Mouse (Mus musculus): ENCODE measurements around the gene Slc38a5. TPM values are rescaled to one million over a fixed set of nuclear protein-coding genes. Genes with fewer than 3 reads are reported as not detected.
A peak's percentile ranks its signal among the peaks of the same experiment; 100 is the strongest.

The Slc38a5 gene
- 9.5 and 11.0 TPM in 2 replicates for polyA plus RNA-seq (2015; fragmentation: Nextera tagmentation; extraction: Ambion mirVana)

- ATAC-seq, result no peak
- H3K4me3 ChIP-seq (ENCODE audit: low read length), result peak within 1 kb of the TSS; percentile 3; the same call in 1 of the 2 replicates
These were observed at the start of gene Slc38a5 for GRCm38 (mm10) chrX:8271083-8271820. Gene Slc38a5, plus strand, starts transcription at chrX:8271133.

GRCm38 (mm10) chrX:8222296-8222677 is 48.6 kb upstream of the Slc38a5 start:
- no peak overlapping the region for H3K4me2 ChIP-seq (ENCODE audit: low read depth, low read length)
- H3K36me3 ChIP-seq (ENCODE audit: control insufficient read depth, insufficient read depth, low read length), result no peaks in the 10 kb centered on the region
- 59% methylated on average over 3 of the region's 3 CpGs for WGBS
- no peak overlapping the region for H3K27ac ChIP-seq (ENCODE audit: low read length)
- no peak overlapping the region for H3K4me3 ChIP-seq (ENCODE audit: low read length)
- H3K9me3 ChIP-seq (ENCODE audit: control insufficient read depth, low read length), result no peaks in the 10 kb centered on the region
- no peak for ATAC-seq
- H3K4me1 ChIP-seq (ENCODE audit: control insufficient read depth, insufficient read depth, low read length), result no peaks in the 10 kb centered on the region
- no peaks in the 10 kb centered on the region for H3K27me3 ChIP-seq (replicated peaks; ENCODE audit: control insufficient read depth, insufficient read depth, low read length)
- no peak overlapping the region for H3K9ac ChIP-seq (ENCODE audit: low read depth, low read length)

More at GRCm38 (mm10) chrX:8271083-8271820, at the start of gene Slc38a5:
- H3K27ac ChIP-seq (ENCODE audit: low read length), result no peak within 1 kb of the TSS
- no peaks in the 10 kb centered on the region for H3K27me3 ChIP-seq (replicated peaks; ENCODE audit: control insufficient read depth, insufficient read depth, low read length)
- H3K4me1 ChIP-seq (ENCODE audit: control insufficient read depth, insufficient read depth, low read length), result no peaks in the 10 kb centered on the region
- H3K4me2 ChIP-seq (ENCODE audit: low read depth, low read length), result peak within 1 kb of the TSS; percentile 37
- WGBS, result 20% methylated on average over 13 of the region's 15 CpGs
- H3K36me3 ChIP-seq (ENCODE audit: control insufficient read depth, insufficient read depth, low read length), result no peaks in the 10 kb centered on the region
- no peaks in the 10 kb centered on the region for H3K9me3 ChIP-seq (ENCODE audit: control insufficient read depth, low read length)
- H3K9ac ChIP-seq (ENCODE audit: low read depth, low read length), result no peak within 1 kb of the TSS

GRCm38 (mm10) chrX:8222678-8223421 is 48.1 kb upstream of the Slc38a5 start:
- H3K4me1 ChIP-seq (ENCODE audit: control insufficient read depth, insufficient read depth, low read length), result no peaks in the 10 kb centered on the region
- no peak overlapping the region for H3K4me2 ChIP-seq (ENCODE audit: low read depth, low read length)
- WGBS, result 57% methylated on average over 7 of the region's 7 CpGs
- H3K36me3 ChIP-seq (ENCODE audit: control insufficient read depth, insufficient read depth, low read length), result no peaks in the 10 kb centered on the region
- no peaks in the 10 kb centered on the region for H3K9me3 ChIP-seq (ENCODE audit: control insufficient read depth, low read length)
- no peak for ATAC-seq
- no peak overlapping the region for H3K27ac ChIP-seq (ENCODE audit: low read length)
- no peak overlapping the region for H3K4me3 ChIP-seq (ENCODE audit: low read length)
- H3K9ac ChIP-seq (ENCODE audit: low read depth, low read length), result no peak overlapping the region
- H3K27me3 ChIP-seq (replicated peaks; ENCODE audit: control insufficient read depth, insufficient read depth, low read length), result no peaks in the 10 kb centered on the region

- Histone ChIP-seq H3K9me3 (ENCODE audit: control insufficient read depth, low read length) (no peaks in the 10 kb centered on the region), H3K4me2 (ENCODE audit: low read depth, low read length) (no peak overlapping the region), H3K36me3 (ENCODE audit: control insufficient read depth, insufficient read depth, low read length) (no peaks in the 10 kb centered on the region), H3K9ac (ENCODE audit: low read depth, low read length) (no peak overlapping the region), H3K27me3 (replicated peaks; ENCODE audit: control insufficient read depth, insufficient read depth, low read length) (no peaks in the 10 kb centered on the region), H3K4me3 (ENCODE audit: low read length) (no peak overlapping the region), H3K27ac (ENCODE audit: low read length) (no peak overlapping the region), H3K4me1 (ENCODE audit: control insufficient read depth, insufficient read depth, low read length) (no peaks in the 10 kb centered on the region)
- 86% methylated on average over 7 of the region's 7 CpGs for WGBS
- no peak for ATAC-seq
These were observed 47.5 kb upstream of the Slc38a5 start for GRCm38 (mm10) chrX:8223473-8223872.

- H3K9me3 ChIP-seq (ENCODE audit: control insufficient read depth, low read length), result no peaks in the 10 kb centered on the region
- H3K27me3 ChIP-seq (replicated peaks; ENCODE audit: control insufficient read depth, insufficient read depth, low read length), result no peaks in the 10 kb centered on the region
- no peak overlapping the region for H3K4me2 ChIP-seq (ENCODE audit: low read depth, low read length)
- WGBS, result 76% methylated on average over 4 of the region's 4 CpGs
- H3K4me1 ChIP-seq (ENCODE audit: control insufficient read depth, insufficient read depth, low read length), result no peaks in the 10 kb centered on the region
- no peaks in the 10 kb centered on the region for H3K36me3 ChIP-seq (ENCODE audit: control insufficient read depth, insufficient read depth, low read length)
- no peak overlapping the region for H3K27ac ChIP-seq (ENCODE audit: low read length)
- no peak overlapping the region for H3K4me3 ChIP-seq (ENCODE audit: low read length)
- no peak overlapping the region for H3K9ac ChIP-seq (ENCODE audit: low read depth, low read length)
- ATAC-seq, result no peak
These were observed 40.7 kb upstream of the Slc38a5 start for GRCm38 (mm10) chrX:8230272-8230671.

- Histone ChIP-seq H3K27me3 (replicated peaks; ENCODE audit: control insufficient read depth, insufficient read depth, low read length) (no peaks in the 10 kb centered on the region), H3K36me3 (ENCODE audit: control insufficient read depth, insufficient read depth, low read length) (no peaks in the 10 kb centered on the region), H3K27ac (ENCODE audit: low read length) (no peak overlapping the region), H3K4me1 (ENCODE audit: control insufficient read depth, insufficient read depth, low read length) (no peaks in the 10 kb centered on the region), H3K9me3 (ENCODE audit: control insufficient read depth, low read length) (no peaks in the 10 kb centered on the region), H3K9ac (ENCODE audit: low read depth, low read length) (no peak overlapping the region), H3K4me2 (ENCODE audit: low read depth, low read length) (no peak overlapping the region), H3K4me3 (ENCODE audit: low read length) (no peak overlapping the region)
- no peak for ATAC-seq
- 79% methylated on average over 3 of the region's 3 CpGs for WGBS
These were observed 37.3 kb upstream of the Slc38a5 start for GRCm38 (mm10) chrX:8233602-8234001.

- H3K27me3 ChIP-seq (replicated peaks; ENCODE audit: control insufficient read depth, insufficient read depth, low read length), result no peaks in the 10 kb centered on the region
- ATAC-seq, result no peak
- no peak overlapping the region for H3K9ac ChIP-seq (ENCODE audit: low read depth, low read length)
- no peaks in the 10 kb centered on the region for H3K9me3 ChIP-seq (ENCODE audit: control insufficient read depth, low read length)
- no peak overlapping the region for H3K4me3 ChIP-seq (ENCODE audit: low read length)
- no peak overlapping the region for H3K4me2 ChIP-seq (ENCODE audit: low read depth, low read length)
- 90% methylated on average over 2 of the region's 2 CpGs for WGBS
- no peaks in the 10 kb centered on the region for H3K4me1 ChIP-seq (ENCODE audit: control insufficient read depth, insufficient read depth, low read length)
- no peaks in the 10 kb centered on the region for H3K36me3 ChIP-seq (ENCODE audit: control insufficient read depth, insufficient read depth, low read length)
- H3K27ac ChIP-seq (ENCODE audit: low read length), result no peak overlapping the region
These were observed 34.2 kb upstream of the Slc38a5 start for GRCm38 (mm10) chrX:8236704-8237103.

GRCm38 (mm10) chrX:8238804-8239395 is 32.0 kb upstream of the Slc38a5 start:
- no peak overlapping the region for H3K4me2 ChIP-seq (ENCODE audit: low read depth, low read length)
- H3K4me1 ChIP-seq (ENCODE audit: control insufficient read depth, insufficient read depth, low read length), result no peaks in the 10 kb centered on the region
- WGBS, result 73% methylated on average over 13 of the region's 13 CpGs
- no peak overlapping the region for H3K4me3 ChIP-seq (ENCODE audit: low read length)
- no peak overlapping the region for H3K9ac ChIP-seq (ENCODE audit: low read depth, low read length)
- H3K36me3 ChIP-seq (ENCODE audit: control insufficient read depth, insufficient read depth, low read length), result no peaks in the 10 kb centered on the region
- no peaks in the 10 kb centered on the region for H3K27me3 ChIP-seq (replicated peaks; ENCODE audit: control insufficient read depth, insufficient read depth, low read length)
- H3K27ac ChIP-seq (ENCODE audit: low read length), result no peak overlapping the region
- no peaks in the 10 kb centered on the region for H3K9me3 ChIP-seq (ENCODE audit: control insufficient read depth, low read length)
- ATAC-seq, result peak; percentile 36; the same call in 1 of the 2 replicates

GRCm38 (mm10) chrX:8247680-8248079 is 23.3 kb upstream of the Slc38a5 start:
- WGBS, result 80% methylated on average over 2 of the region's 2 CpGs
- H3K4me2 ChIP-seq (ENCODE audit: low read depth, low read length), result no peak overlapping the region
- H3K4me1 ChIP-seq (ENCODE audit: control insufficient read depth, insufficient read depth, low read length), result 0 out of 2 replicates have a peak, but pooled peaks cover 3% of the 10 kb centered on the region
- H3K9me3 ChIP-seq (ENCODE audit: control insufficient read depth, low read length), result no peaks in the 10 kb centered on the region
- no peaks in the 10 kb centered on the region for H3K36me3 ChIP-seq (ENCODE audit: control insufficient read depth, insufficient read depth, low read length)
- no peaks in the 10 kb centered on the region for H3K27me3 ChIP-seq (replicated peaks; ENCODE audit: control insufficient read depth, insufficient read depth, low read length)
- H3K27ac ChIP-seq (ENCODE audit: low read length), result no peak overlapping the region
- H3K9ac ChIP-seq (ENCODE audit: low read depth, low read length), result no peak overlapping the region
- H3K4me3 ChIP-seq (ENCODE audit: low read length), result no peak overlapping the region
- no peak for ATAC-seq
